Comparison of ENCODE assay signal across 12 mouse cellular contexts in genomic region chr1:59332737-59333385, GRCm38 (mm10).
DNase-seq lines count a peak whose midpoint lies in the region; ATAC-seq and TF ChIP-seq lines count a peak whose summit lies in the region.
"Had no signal": no experiment of that assay in that cellular context is flagged by ENCODE, and none has a peak within 500 bp of the region (broad histone marks: within the 10 kb centered on the region; RNA-seq: fewer than 3 reads in every experiment).

No protein-coding gene starts in this region.

- no peaks in the 10 kb centered on the region for H3K27me3 ChIP-seq in kidney, embryonic 14.5 days (ENCODE audit: control insufficient read depth, insufficient read depth, low read length)
- peaks cover 28% of the 10 kb centered on the region for H3K27me3 ChIP-seq in forebrain, embryonic 12.5 days
- H3K27me3 ChIP-seq in limb, embryonic 12.5 days, result no peaks in the 10 kb centered on the region; the same call in 1 of the 2 replicates
- no peaks in the 10 kb centered on the region for H3K27me3 ChIP-seq in intestine, postnatal 0 days (replicated peaks; ENCODE audit: control insufficient read depth, insufficient read depth, low read length)
- H3K27me3 ChIP-seq: limb, embryonic 15.5 days; Patski had no signal

- H3K9ac ChIP-seq in kidney, embryonic 14.5 days (ENCODE audit: low read depth, low read length), result no peak overlapping the region
- no peak overlapping the region for H3K9ac ChIP-seq in ES-E14 (ENCODE audit: insufficient read depth, low read depth, low read length, poor library complexity, severe bottlenecking)
- H3K9ac ChIP-seq in forebrain, embryonic 12.5 days, result no peak overlapping the region
- H3K9ac ChIP-seq in limb, embryonic 12.5 days (replicated peaks), result 0 out of 2 replicates have a peak overlapping the region, but pooled peaks have one; percentile 18
- H3K9ac ChIP-seq in intestine, postnatal 0 days (ENCODE audit: low read depth, low read length), result no peak overlapping the region
- H3K9ac ChIP-seq: limb, embryonic 15.5 days had no signal

- peak overlapping the region; percentile 77 for H3K27ac ChIP-seq in kidney, embryonic 14.5 days (ENCODE audit: low read depth, low read length)
- no peak overlapping the region for H3K27ac ChIP-seq in ES-E14 (ENCODE audit: insufficient read depth, low read depth, low read length, poor library complexity, severe bottlenecking)
- peak overlapping the region; percentile 37 for H3K27ac ChIP-seq in forebrain, embryonic 12.5 days
- H3K27ac ChIP-seq in limb, embryonic 12.5 days, result peak overlapping the region; percentile 79; the same call in 1 of the 2 replicates
- no peak overlapping the region for H3K27ac ChIP-seq in intestine, postnatal 0 days (ENCODE audit: low read depth, low read length)

- no peak for TF ChIP-seq CTCF in intestine, postnatal 0 days (IDR thresholded peaks at IDR 0.05; ENCODE audit: low read depth)

- peaks cover 44% of the 10 kb centered on the region for H3K4me1 ChIP-seq in kidney, embryonic 14.5 days (ENCODE audit: control insufficient read depth, insufficient read depth, low read length)
- peaks cover 0 to 2% of the 10 kb centered on the region in 2 experiments; a peak in 1 of 4 replicates for H3K4me1 ChIP-seq in ES-E14 (ENCODE audit: control insufficient read depth in 2 of 2, insufficient read depth in 2 of 2, low read length in 2 of 2, poor library complexity in 1 of 2)
- peaks cover 36% of the 10 kb centered on the region for H3K4me1 ChIP-seq in forebrain, embryonic 12.5 days
- H3K4me1 ChIP-seq in limb, embryonic 12.5 days (replicated peaks), result peaks cover 57% of the 10 kb centered on the region
- H3K4me1 ChIP-seq in intestine, postnatal 0 days (replicated peaks; ENCODE audit: control insufficient read depth, insufficient read depth, low read length), result no peaks in the 10 kb centered on the region

- no peak for DNase-seq in kidney, adult 18-20 months
- DNase-seq in ES-E14 (ENCODE audit: low read depth, low spot score), result no peak
- DNase-seq in adrenal gland, adult 18-20 months (ENCODE audit: low spot score in 2 of 2), result no peak
- no peak for DNase-seq in heart, adult 18-20 months
- DNase-seq: right cerebral cortex, postnatal 14 days had no signal

- WGBS in kidney, embryonic 14.5 days, result 42% methylated on average over 13 of the region's 13 CpGs
- 20% methylated on average over 13 of the region's 13 CpGs for WGBS in forebrain, embryonic 12.5 days
- WGBS in limb, embryonic 12.5 days, result 19% methylated on average over 13 of the region's 13 CpGs
- 53% methylated on average over 13 of the region's 13 CpGs for WGBS in intestine, postnatal 0 days

- H3K4me2 ChIP-seq in kidney, embryonic 14.5 days (replicated peaks; ENCODE audit: low read depth, low read length), result no peak overlapping the region
- H3K4me2 ChIP-seq in forebrain, embryonic 12.5 days, result peak overlapping the region; percentile 1; the same call in 1 of the 2 replicates
- peak overlapping the region; percentile 26; the same call in 1 of the 2 replicates for H3K4me2 ChIP-seq in limb, embryonic 12.5 days
- no peak overlapping the region for H3K4me2 ChIP-seq in intestine, postnatal 0 days (replicated peaks; ENCODE audit: low read depth)
- H3K4me2 ChIP-seq: heart, embryonic 11.5 days; limb, embryonic 15.5 days had no signal

- H3K36me3 ChIP-seq in kidney, embryonic 14.5 days (ENCODE audit: control insufficient read depth, insufficient read depth, low read length), result no peaks in the 10 kb centered on the region
- no peaks in the 10 kb centered on the region for H3K36me3 ChIP-seq in ES-E14 (ENCODE audit: control insufficient read depth, insufficient read depth, low read length, poor library complexity, severe bottlenecking)
- no peaks in the 10 kb centered on the region for H3K36me3 ChIP-seq in forebrain, embryonic 12.5 days (replicated peaks)
- no peaks in the 10 kb centered on the region for H3K36me3 ChIP-seq in limb, embryonic 12.5 days
- no peaks in the 10 kb centered on the region for H3K36me3 ChIP-seq in intestine, postnatal 0 days (ENCODE audit: control insufficient read depth, insufficient read depth)
- H3K36me3 ChIP-seq: limb, embryonic 15.5 days had no signal

- no peak for ATAC-seq in kidney, embryonic 14.5 days (ENCODE audit: low FRiP score, low TSS enrichment)
- no peak; the same call in 1 of the 2 replicates for ATAC-seq in forebrain, embryonic 12.5 days (ENCODE audit: low FRiP score)
- ATAC-seq in limb, embryonic 12.5 days (ENCODE audit: insufficient number of reproducible peaks, insufficient read depth, low FRiP score, low TSS enrichment, low read depth), result no peak
- no peak for ATAC-seq in intestine, postnatal 0 days
- ATAC-seq: Patski had no signal

- no peak overlapping the region for H3K4me3 ChIP-seq in kidney, embryonic 14.5 days (ENCODE audit: low read length)
- H3K4me3 ChIP-seq in ES-E14 (ENCODE audit: insufficient read depth in 1 of 2, low read depth in 1 of 2, low read length in 2 of 2, poor library complexity in 1 of 2, severe bottlenecking in 1 of 2), result peak overlapping the region; percentile 17 to 18; a peak in 2 of 4 replicates
- no peak overlapping the region for H3K4me3 ChIP-seq in forebrain, embryonic 12.5 days (replicated peaks)
- no peak overlapping the region for H3K4me3 ChIP-seq in limb, embryonic 12.5 days (replicated peaks)
- no peak overlapping the region for H3K4me3 ChIP-seq in intestine, postnatal 0 days (ENCODE audit: low read depth, low read length)
- H3K4me3 ChIP-seq: limb, embryonic 15.5 days had no signal

- H3K9me3 ChIP-seq in kidney, embryonic 14.5 days (ENCODE audit: control insufficient read depth, low read length), result no peaks in the 10 kb centered on the region
- H3K9me3 ChIP-seq in ES-E14 (ENCODE audit: control insufficient read depth, insufficient read depth, low read depth, low read length), result no peaks in the 10 kb centered on the region
- no peaks in the 10 kb centered on the region for H3K9me3 ChIP-seq in forebrain, embryonic 12.5 days
- H3K9me3 ChIP-seq in limb, embryonic 12.5 days, result no peaks in the 10 kb centered on the region
- no peaks in the 10 kb centered on the region for H3K9me3 ChIP-seq in intestine, postnatal 0 days (ENCODE audit: control insufficient read depth)
- H3K9me3 ChIP-seq: limb, embryonic 15.5 days had no signal

- in situ Hi-C loops in ES-E14 (cut with MboI; ENCODE audit: low sequenced_read_pairs in 2 of 2, unreplicated experiment in 2 of 2), result no loop called here

TF ChIP-seq in ES-E14, 5 proteins besides CTCF, POLR2A, EP300 and RAD21:
- no peak for TF ChIP-seq HCFC1 (IDR thresholded peaks at IDR 0.05; ENCODE audit: borderline replicate concordance, insufficient read depth, low read length)
- TF ChIP-seq ZNF384 (IDR thresholded peaks at IDR 0.05; ENCODE audit: low read depth, low read length), result no peak
- no peak for TF ChIP-seq CHD2 (IDR thresholded peaks at IDR 0.05; ENCODE audit: low read depth, low read length)
- no peak for TF ChIP-seq MAFK (IDR thresholded peaks at IDR 0.05; ENCODE audit: insufficient read depth, low read depth, low read length)
- no peak for TF ChIP-seq ZC3H11A (IDR thresholded peaks at IDR 0.05; ENCODE audit: borderline replicate concordance, low read depth, low read length)

Comparison
In these comparisons a context has a peak if more than half of its experiments do, and no peak if none do; other contexts are left out.
1. H3K27ac ChIP-seq: peak in kidney, embryonic 14.5 days (single experiment), forebrain, embryonic 12.5 days (single experiment) and limb, embryonic 12.5 days (single experiment); none in ES-E14 (single experiment) and intestine, postnatal 0 days (single experiment).
2. H3K4me2 ChIP-seq: peak in forebrain, embryonic 12.5 days (single experiment) and limb, embryonic 12.5 days (single experiment); none in kidney, embryonic 14.5 days (single experiment) and intestine, postnatal 0 days (single experiment).
3. H3K4me3 ChIP-seq: peak in ES-E14 (2 of 2); none in kidney, embryonic 14.5 days (single experiment), forebrain, embryonic 12.5 days (single experiment), limb, embryonic 12.5 days (single experiment) and intestine, postnatal 0 days (single experiment).